Mouse (Mus musculus): ENCODE measurements at regions not wholly inside any gene's neighbourhood (a gene's known extent, or its start where the extent isn't known, plus 50 kb on each side); places are given as distances from the start of the nearest gene placed in this dataset.

- TF ChIP-seq POLR2A (IDR thresholded peaks at IDR 0.05; ENCODE audit: borderline replicate concordance, insufficient read depth, low read length) (no peak), CTCF (IDR thresholded peaks at IDR 0.05; ENCODE audit: borderline replicate concordance, insufficient read depth, low read depth, low read length) (no peak)
These were observed 635.8 kb upstream of the Adgrl2 start for GRCm38 (mm10) chr3:149626186-149626585.
